Mouse (Mus musculus): ENCODE measurements around the gene Ank2. TPM values are rescaled to one million over a fixed set of nuclear protein-coding genes. Genes with fewer than 3 reads are reported as not detected.

Gene Ank2
- polyA plus RNA-seq, 1 experiment from 2014 or later = 157 TPM

DNA sequence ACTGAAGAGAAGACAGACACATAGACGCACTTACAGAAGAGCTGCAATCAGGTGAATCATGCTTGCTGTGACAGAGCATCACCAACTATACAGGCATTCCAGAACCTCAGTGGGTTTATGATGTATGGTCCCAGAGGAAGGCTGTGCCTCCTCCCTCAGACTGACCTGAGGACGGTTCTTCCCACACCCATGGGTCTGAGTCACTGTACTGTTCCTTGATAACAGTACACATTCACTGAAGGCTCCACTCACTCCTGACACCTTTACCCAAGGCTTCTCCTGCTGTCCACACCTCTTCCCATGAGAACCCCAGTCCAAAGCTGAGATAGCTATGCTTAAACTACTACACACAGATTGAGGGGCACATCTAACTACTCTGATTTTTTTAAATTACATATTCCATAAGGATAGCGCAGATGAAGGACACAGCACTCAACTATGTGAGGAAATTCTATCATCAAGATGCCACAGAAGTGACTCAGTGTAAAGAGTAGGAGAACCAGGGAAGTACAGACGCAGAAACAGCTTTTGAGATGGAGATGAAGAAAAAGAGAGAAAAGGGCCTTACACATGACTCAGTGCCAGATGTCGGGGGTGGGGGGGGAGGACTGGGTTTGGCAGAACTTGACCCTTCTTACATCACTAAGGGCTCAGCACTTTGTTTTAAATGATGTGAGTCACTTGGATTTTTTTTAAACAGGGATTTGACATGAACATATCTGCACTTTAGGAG is 435.3 kb downstream of the Ank2 start:
- Histone ChIP-seq H3K9me3 (no peaks in the 10 kb centered on the region), H3K4me1 (replicated peaks) (no peaks in the 10 kb centered on the region), H3K36me3 (no peaks in the 10 kb centered on the region), H3K4me3 (no peak overlapping the region), H3K27me3 (no peaks in the 10 kb centered on the region), H3K9ac (no peak overlapping the region), H3K4me2 (no peak overlapping the region), H3K27ac (replicated peaks) (no peak overlapping the region)
- 93% methylated on average over 5 of the region's 5 CpGs for WGBS
- ATAC-seq (ENCODE audit: low FRiP score, low read depth) = no peak

DNA sequence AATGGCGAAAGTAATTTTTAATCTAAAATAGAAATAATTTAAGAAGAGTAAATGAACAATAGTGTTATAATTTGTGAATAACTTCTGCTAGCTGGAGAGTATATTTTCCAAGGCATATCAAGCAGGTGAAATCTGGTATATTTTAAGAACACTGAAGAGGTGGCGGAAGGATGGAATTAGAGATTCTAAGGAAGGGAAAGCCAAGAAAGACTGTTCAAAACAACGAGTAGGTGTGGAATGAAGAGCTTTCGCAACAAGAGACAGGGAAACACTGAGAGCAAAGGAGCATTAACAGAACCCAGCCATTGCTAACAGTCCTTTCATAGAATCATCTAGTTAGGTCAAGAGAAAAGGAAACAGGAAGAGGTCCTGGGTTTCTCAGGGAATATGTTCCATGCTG is 439.5 kb downstream of the Ank2 start:
- no peaks in the 10 kb centered on the region for H3K4me1 ChIP-seq (replicated peaks)
- H3K9ac ChIP-seq = no peak overlapping the region
- no peaks in the 10 kb centered on the region for H3K36me3 ChIP-seq
- ATAC-seq (ENCODE audit: low FRiP score, low read depth) = no peak
- no peak overlapping the region for H3K4me2 ChIP-seq
- no peak overlapping the region for H3K27ac ChIP-seq (replicated peaks)
- H3K27me3 ChIP-seq = no peaks in the 10 kb centered on the region
- no peak overlapping the region for H3K4me3 ChIP-seq
- WGBS = 96% methylated on average over 4 of the region's 4 CpGs
- H3K9me3 ChIP-seq = no peaks in the 10 kb centered on the region

DNA sequence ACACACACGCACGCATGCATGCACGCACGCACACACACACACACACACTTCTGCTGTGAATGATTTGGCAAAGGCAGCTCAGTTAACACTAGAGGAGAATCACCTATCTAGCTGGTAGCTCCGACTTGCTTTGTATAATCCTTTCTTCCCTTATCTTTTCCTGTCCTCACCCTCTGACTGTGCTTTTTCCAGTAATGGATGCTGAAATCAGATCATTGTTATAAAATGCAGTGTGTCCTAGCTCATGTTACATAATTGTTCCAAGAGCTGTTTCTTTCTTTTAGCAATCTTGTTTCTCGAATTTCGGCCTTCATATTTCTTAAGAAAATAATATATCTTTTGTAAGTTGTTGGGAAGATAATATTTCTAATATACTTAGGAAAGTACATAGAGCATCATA is 457.9 kb downstream of the Ank2 start:
- peaks cover 18% of the 10 kb centered on the region for H3K36me3 ChIP-seq
- no peak overlapping the region for H3K27ac ChIP-seq (replicated peaks)
- H3K4me2 ChIP-seq = no peak overlapping the region
- H3K27me3 ChIP-seq = no peaks in the 10 kb centered on the region
- 88% methylated on average over 7 of the region's 7 CpGs for WGBS
- H3K4me1 ChIP-seq (replicated peaks) = no peaks in the 10 kb centered on the region
- H3K4me3 ChIP-seq = no peak overlapping the region
- ATAC-seq (ENCODE audit: low FRiP score, low read depth) = no peak
- no peak overlapping the region for H3K9ac ChIP-seq
- H3K9me3 ChIP-seq = no peaks in the 10 kb centered on the region

DNA sequence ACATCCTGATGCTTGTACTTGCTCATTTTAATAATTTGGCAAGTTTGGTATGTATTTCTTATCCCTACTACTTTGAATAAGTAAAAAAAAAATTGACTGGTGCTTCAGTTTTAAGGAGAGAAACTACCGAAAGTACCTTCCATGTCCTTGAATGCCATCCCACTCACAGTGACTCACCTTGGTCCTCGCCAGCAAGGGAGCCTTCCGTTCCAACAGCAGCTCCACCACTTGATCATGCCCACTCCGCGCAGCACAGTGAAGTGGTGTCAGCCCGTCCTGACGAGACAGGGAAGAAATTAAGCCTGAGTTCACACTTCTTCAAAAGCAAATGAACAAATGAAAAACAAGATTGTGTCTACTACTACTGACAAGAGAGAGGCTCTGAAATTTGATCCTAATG is 460.6 kb downstream of the Ank2 start:
- Histone ChIP-seq H3K27me3 (no peaks in the 10 kb centered on the region), H3K4me1 (replicated peaks) (no peaks in the 10 kb centered on the region), H3K9ac (no peak overlapping the region), H3K4me2 (no peak overlapping the region), H3K36me3 (peaks cover 22% of the 10 kb centered on the region), H3K27ac (replicated peaks) (no peak overlapping the region), H3K4me3 (no peak overlapping the region), H3K9me3 (no peaks in the 10 kb centered on the region)
- WGBS = 90% methylated on average over 7 of the region's 7 CpGs
- no peak for ATAC-seq (ENCODE audit: low FRiP score, low read depth)

DNA sequence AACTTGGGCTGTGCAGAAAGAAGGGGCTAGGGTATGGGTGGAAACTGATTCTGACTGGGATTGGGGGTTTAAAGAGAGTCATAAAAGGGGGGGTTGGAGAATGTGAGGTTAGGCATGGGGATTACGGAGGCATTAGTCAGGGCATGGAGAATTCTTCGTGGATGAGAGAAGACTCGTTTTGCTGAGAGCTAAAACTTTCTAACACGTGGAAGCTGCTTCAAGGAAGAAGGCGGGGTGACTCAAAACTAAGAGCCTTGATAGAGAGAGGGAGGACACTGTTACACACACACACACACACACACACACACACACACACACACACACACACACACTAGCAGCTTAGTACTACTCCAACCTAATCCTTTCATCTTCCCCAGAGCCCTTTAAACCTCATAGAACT is 463.0 kb downstream of the Ank2 start:
- H3K4me2 ChIP-seq = no peak overlapping the region
- WGBS = 83% methylated on average over 5 of the region's 5 CpGs
- H3K9ac ChIP-seq = no peak overlapping the region
- H3K27me3 ChIP-seq = no peaks in the 10 kb centered on the region
- H3K36me3 ChIP-seq = peaks cover 41% of the 10 kb centered on the region
- H3K4me1 ChIP-seq (replicated peaks) = no peaks in the 10 kb centered on the region
- H3K9me3 ChIP-seq = no peaks in the 10 kb centered on the region
- no peak overlapping the region for H3K4me3 ChIP-seq
- no peak overlapping the region for H3K27ac ChIP-seq (replicated peaks)
- no peak for ATAC-seq (ENCODE audit: low FRiP score, low read depth)

DNA sequence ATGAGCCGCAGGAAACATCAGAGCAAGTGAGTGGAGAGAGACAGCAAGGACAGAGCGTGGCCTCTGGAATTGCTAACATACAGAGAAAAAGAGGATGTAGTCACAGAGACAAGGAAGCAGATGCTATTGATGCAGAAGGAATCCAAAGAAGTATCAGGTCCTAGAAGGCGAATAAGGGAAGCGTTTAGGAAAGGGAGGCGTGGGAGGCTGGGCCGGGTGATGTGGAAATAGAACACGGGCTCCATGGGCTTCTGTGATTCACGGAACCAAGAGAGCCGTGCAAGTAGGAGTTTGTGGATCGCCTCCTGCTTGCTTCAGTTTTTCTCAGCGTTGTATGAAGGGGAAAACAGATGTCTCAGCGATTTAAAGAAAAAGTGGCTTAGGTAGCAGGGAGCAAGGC is 463.6 kb downstream of the Ank2 start:
- Histone ChIP-seq H3K9me3 (no peaks in the 10 kb centered on the region), H3K9ac (no peak overlapping the region), H3K4me1 (replicated peaks) (no peaks in the 10 kb centered on the region), H3K27me3 (no peaks in the 10 kb centered on the region), H3K4me2 (no peak overlapping the region), H3K4me3 (no peak overlapping the region), H3K36me3 (peaks cover 44% of the 10 kb centered on the region), H3K27ac (replicated peaks) (no peak overlapping the region)
- 90% methylated on average over 12 of the region's 12 CpGs for WGBS
- no peak for ATAC-seq (ENCODE audit: low FRiP score, low read depth)

DNA sequence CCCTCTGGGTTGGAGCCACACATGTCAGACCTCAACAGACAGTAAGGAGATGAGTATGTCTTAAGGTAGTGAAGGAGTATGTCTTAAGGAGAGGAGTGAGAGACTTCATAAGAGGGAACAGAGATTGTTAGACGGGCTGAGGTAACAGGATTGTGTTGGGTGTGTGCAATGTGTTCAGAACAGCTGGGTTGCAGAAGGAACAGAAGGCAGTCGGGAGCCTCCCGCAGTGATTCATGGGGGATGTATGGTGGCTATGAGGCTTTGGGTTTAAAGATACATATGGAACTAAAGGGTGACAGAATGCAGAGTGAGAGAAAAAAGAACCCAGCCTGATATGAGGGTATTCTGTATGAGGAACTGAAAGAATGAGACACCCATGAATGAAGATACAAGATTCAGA is 464.2 kb downstream of the Ank2 start:
- H3K27ac ChIP-seq (replicated peaks) = no peak overlapping the region
- no peak overlapping the region for H3K9ac ChIP-seq
- no peak for ATAC-seq (ENCODE audit: low FRiP score, low read depth)
- H3K4me3 ChIP-seq = no peak overlapping the region
- WGBS = 93% methylated on average over 3 of the region's 3 CpGs
- H3K4me2 ChIP-seq = no peak overlapping the region
- H3K4me1 ChIP-seq (replicated peaks) = no peaks in the 10 kb centered on the region
- no peaks in the 10 kb centered on the region for H3K27me3 ChIP-seq
- no peaks in the 10 kb centered on the region for H3K9me3 ChIP-seq
- H3K36me3 ChIP-seq = peaks cover 45% of the 10 kb centered on the region

DNA sequence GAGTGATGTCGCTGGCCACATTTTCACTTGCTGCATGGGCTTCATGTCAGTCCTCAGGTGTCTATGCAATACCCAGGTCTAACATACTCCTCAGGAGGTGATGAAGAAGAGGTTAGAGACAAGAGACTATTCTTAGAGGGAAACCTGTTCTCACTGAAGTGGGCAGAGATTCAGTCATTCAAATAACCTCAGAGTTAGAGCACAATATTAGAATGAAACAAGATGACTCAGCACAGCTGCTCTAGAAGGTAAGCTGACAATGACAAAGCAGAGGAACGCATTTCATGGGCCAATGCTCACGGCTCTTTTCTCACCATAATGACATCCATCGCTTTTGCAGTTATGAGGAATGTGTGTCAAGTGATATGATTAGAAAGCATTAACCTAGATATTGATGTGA is 475.2 kb downstream of the Ank2 start:
- peaks cover 54% of the 10 kb centered on the region for H3K36me3 ChIP-seq
- ATAC-seq (ENCODE audit: low FRiP score, low read depth) = no peak

DNA sequence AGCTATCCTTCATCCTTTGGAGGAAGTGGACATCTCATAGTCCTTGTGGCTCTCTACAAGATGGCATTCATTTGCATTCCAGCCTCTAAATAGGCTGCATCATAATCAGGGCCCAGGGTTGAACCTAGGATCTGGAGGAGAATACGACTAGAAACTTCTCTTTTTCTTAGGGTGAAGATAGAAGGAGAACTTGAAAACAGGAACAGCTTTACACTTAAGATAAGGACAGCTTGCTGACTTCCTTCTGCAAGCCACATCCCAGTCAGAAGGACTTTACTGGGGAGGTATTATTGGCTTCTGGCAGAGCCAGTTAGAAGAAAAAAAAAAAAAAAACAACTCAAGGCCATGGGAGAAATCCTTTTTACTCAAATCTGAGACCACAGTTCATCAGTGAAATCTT is 479.0 kb downstream of the Ank2 start:
- no peak overlapping the region for H3K9ac ChIP-seq
- H3K4me1 ChIP-seq (replicated peaks) = no peaks in the 10 kb centered on the region; the same call in 1 of the 2 replicates
- no peak for ATAC-seq (ENCODE audit: low FRiP score, low read depth)
- no peak overlapping the region for H3K4me3 ChIP-seq
- H3K36me3 ChIP-seq = peaks cover 54% of the 10 kb centered on the region
- H3K27me3 ChIP-seq = no peaks in the 10 kb centered on the region
- H3K27ac ChIP-seq (replicated peaks) = no peak overlapping the region
- WGBS = 70% methylated on average over 1 of the region's 1 CpGs
- no peak overlapping the region for H3K4me2 ChIP-seq
- no peaks in the 10 kb centered on the region for H3K9me3 ChIP-seq

More for the DNA sequence above, 475.2 kb downstream of the Ank2 start:
- no peak overlapping the region for H3K4me2 ChIP-seq
- H3K27ac ChIP-seq (replicated peaks) = no peak overlapping the region
- H3K4me1 ChIP-seq (replicated peaks) = no peaks in the 10 kb centered on the region; the same call in 1 of the 2 replicates
- H3K4me3 ChIP-seq = no peak overlapping the region
- H3K9ac ChIP-seq = no peak overlapping the region
- no peaks in the 10 kb centered on the region for H3K27me3 ChIP-seq
- WGBS = 87% methylated on average over 4 of the region's 4 CpGs
- H3K9me3 ChIP-seq = no peaks in the 10 kb centered on the region

DNA sequence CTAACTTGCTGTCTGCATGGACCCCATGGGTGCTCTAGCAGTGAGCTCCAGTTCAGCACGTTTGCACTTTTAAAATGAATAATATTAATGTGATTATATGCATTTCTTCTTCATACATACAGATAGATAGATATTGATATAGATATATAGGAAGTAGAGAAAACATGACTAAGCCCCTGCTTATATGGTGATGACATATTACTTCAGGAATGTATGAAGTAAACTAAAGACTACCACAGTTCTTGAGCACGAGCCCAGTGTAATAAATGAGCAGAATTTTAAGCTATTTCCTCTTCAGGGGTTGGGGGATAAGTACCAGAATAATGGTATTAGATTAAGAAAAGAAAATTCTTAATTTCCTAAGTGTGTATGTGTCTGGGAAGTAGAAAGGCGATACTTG is 479.4 kb downstream of the Ank2 start:
- Histone ChIP-seq H3K9ac (no peak overlapping the region), H3K9me3 (no peaks in the 10 kb centered on the region), H3K4me1 (replicated peaks) (no peaks in the 10 kb centered on the region; the same call in 1 of the 2 replicates), H3K4me3 (no peak overlapping the region), H3K27me3 (no peaks in the 10 kb centered on the region), H3K27ac (replicated peaks) (no peak overlapping the region), H3K4me2 (no peak overlapping the region), H3K36me3 (peaks cover 58% of the 10 kb centered on the region)
- WGBS = 89% methylated on average over 3 of the region's 3 CpGs
- ATAC-seq (ENCODE audit: low FRiP score, low read depth) = no peak

DNA sequence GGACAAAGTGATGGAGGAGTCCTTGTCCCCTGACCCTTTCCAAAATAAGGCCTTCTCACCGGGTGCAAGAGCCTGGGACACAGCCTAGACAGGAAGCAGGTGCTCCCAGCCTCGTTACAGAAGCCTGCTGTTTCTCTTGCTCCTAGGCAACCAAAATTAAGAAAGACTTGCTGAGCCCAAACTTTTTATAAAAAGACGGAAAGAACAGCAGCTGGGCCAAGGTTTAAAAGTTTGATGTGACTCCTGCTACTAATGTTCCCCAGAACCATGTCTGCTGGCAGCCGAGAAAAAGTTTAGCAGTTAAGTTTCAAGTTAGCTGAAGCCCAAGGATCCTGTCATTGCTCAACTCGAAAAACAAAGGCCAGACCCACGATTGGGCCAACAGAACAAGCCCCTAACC is 480.0 kb downstream of the Ank2 start:
- WGBS = 40% methylated on average over 6 of the region's 6 CpGs
- Histone ChIP-seq H3K4me2 (no peak overlapping the region), H3K9me3 (no peaks in the 10 kb centered on the region), H3K27me3 (no peaks in the 10 kb centered on the region), H3K27ac (replicated peaks) (no peak overlapping the region), H3K4me3 (no peak overlapping the region), H3K36me3 (peaks cover 56% of the 10 kb centered on the region), H3K4me1 (replicated peaks) (no peaks in the 10 kb centered on the region; the same call in 1 of the 2 replicates), H3K9ac (no peak overlapping the region)
- ATAC-seq (ENCODE audit: low FRiP score, low read depth) = no peak

DNA sequence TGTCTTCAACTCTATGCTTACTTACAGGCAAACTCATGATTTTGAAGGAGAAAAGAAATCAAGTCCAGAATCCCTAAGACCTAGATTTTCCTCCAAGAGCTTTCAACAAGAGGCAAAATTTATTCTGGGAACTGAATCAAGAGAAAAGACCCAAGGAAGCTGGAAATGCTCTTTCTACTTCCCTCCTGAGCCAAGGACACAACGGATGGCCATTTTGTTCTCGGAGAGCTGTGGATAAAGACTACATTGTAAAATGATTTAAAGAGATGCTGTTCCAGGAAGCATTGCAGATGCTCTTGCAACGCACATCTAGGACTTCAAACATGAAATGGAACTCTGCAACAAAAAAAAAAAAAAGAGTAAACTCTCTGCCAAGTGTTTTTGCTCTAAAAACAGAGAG is 481.6 kb downstream of the Ank2 start:
- no peak overlapping the region for H3K4me3 ChIP-seq
- H3K9me3 ChIP-seq = no peaks in the 10 kb centered on the region
- WGBS = 72% methylated on average over 3 of the region's 3 CpGs
- no peak overlapping the region for H3K9ac ChIP-seq
- no peaks in the 10 kb centered on the region; the same call in 1 of the 2 replicates for H3K4me1 ChIP-seq (replicated peaks)
- ATAC-seq (ENCODE audit: low FRiP score, low read depth) = no peak
- peaks cover 46% of the 10 kb centered on the region for H3K36me3 ChIP-seq
- no peak overlapping the region; the same call in 1 of the 2 replicates for H3K27ac ChIP-seq (replicated peaks)
- H3K4me2 ChIP-seq = no peak overlapping the region
- no peaks in the 10 kb centered on the region for H3K27me3 ChIP-seq

DNA sequence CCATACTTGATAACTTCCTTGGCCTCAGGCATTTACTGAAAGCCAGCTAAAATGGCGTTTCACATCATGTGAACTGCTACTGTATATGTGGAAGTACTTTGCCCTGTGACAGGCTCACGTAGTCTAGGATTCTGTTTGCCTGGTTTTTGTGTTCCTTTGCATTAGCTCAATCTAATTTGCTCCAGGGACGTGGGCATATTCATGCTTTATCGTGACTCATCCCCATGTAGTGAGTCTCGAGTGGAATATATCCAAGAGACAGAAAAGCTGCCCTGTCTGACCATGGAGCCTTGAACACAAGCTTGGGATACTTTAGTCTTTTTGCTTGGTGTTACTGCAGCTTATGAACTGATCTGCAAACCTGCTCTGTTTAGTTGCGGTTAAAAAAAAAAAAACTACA is 483.6 kb downstream of the Ank2 start:
- no peak for ATAC-seq (ENCODE audit: low FRiP score, low read depth)
- H3K4me3 ChIP-seq = no peak overlapping the region
- no peaks in the 10 kb centered on the region for H3K27me3 ChIP-seq
- H3K4me1 ChIP-seq (replicated peaks) = no peaks in the 10 kb centered on the region; the same call in 1 of the 2 replicates
- no peaks in the 10 kb centered on the region for H3K9me3 ChIP-seq
- H3K36me3 ChIP-seq = peaks cover 45% of the 10 kb centered on the region
- no peak overlapping the region for H3K27ac ChIP-seq (replicated peaks)
- WGBS = 89% methylated on average over 6 of the region's 6 CpGs
- H3K4me2 ChIP-seq = no peak overlapping the region
- no peak overlapping the region for H3K9ac ChIP-seq

Measured in hindbrain, embryonic 15.5 days (tissue).